Mouse (Mus musculus): ENCODE measurements around the gene Akr1c13. TPM values are rescaled to one million over a fixed set of nuclear protein-coding genes. Genes with fewer than 3 reads are reported as not detected.
"Not testable (repeated sequence)": the region's sequence is repeated elsewhere in the genome, so short reads cannot be mapped to it uniquely, and the experiment has no call there.

Akr1c13 gene
- polyA plus RNA-seq (2016; fragmentation: Nextera tagmentation; extraction: Ambion mirVana): 0.93 and 1.1 TPM in 2 replicates

DNA sequence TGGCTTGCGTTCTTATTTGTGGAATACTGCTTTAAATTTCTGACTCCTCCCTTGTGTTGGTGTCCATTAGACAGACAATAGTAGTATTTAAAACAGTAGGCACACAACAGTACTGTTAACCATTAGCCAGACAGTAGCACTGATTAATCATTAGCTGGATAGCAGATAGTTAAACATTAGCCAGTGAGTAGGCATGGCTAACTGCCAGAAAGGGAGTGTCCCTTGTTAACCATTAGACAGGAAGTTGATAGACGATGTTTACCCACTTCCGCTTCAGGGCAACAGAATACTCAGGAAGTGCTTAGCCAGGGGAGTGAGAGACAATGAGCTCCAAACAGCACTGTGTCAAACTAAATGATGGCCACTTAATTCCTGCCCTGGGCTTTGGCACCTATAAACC, at the start of gene Akr1c13:
TSS of gene Akr1c13 (plus strand) at position 247 of the 400 bp plus-strand sequence.
- H3K36me3 ChIP-seq: no peaks in the 10 kb centered on the region
- no peak for ATAC-seq (ENCODE audit: insufficient number of reproducible peaks, insufficient read depth, low FRiP score, low TSS enrichment, low read depth)
- 61% methylated on average over 3 of the region's 3 CpGs for WGBS
- H3K27me3 ChIP-seq: no peaks in the 10 kb centered on the region
- H3K4me3 ChIP-seq (replicated peaks): no peak within 1 kb of the TSS
- no peak within 1 kb of the TSS for H3K4me2 ChIP-seq
- no peak within 1 kb of the TSS for H3K9ac ChIP-seq (replicated peaks)
- no peaks in the 10 kb centered on the region for H3K4me1 ChIP-seq (replicated peaks)
- H3K9me3 ChIP-seq: no peaks in the 10 kb centered on the region
- no peak within 1 kb of the TSS for H3K27ac ChIP-seq

DNA sequence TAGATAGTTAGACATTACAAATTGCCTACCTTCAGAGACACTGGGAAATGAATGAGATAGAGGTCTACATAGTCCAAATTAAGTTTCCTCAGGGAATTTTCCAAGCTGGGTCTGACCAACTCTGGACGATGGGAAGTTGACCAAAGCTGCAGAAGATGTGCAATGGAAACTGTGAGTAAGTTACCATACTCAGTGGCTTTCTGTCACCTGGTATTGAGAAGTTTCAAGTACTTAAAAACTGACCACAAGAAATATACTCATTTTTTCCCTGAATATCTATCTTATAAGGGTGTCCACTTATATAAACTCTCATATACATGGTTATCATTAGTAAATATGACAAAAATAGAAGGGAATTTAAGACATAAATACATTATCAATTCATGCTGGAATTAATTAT, 46.7 kb upstream of the Akr1c13 start:
- ATAC-seq (ENCODE audit: insufficient number of reproducible peaks, insufficient read depth, low FRiP score, low TSS enrichment, low read depth): no peak
- no peaks in the 10 kb centered on the region for H3K36me3 ChIP-seq
- no peaks in the 10 kb centered on the region for H3K27me3 ChIP-seq
- no peak overlapping the region for H3K4me2 ChIP-seq
- H3K4me1 ChIP-seq (replicated peaks): no peaks in the 10 kb centered on the region
- WGBS: 74% methylated on average over 1 of the region's 1 CpGs
- no peak overlapping the region for H3K27ac ChIP-seq
- H3K9me3 ChIP-seq: no peaks in the 10 kb centered on the region
- no peak overlapping the region for H3K9ac ChIP-seq (replicated peaks)
- H3K4me3 ChIP-seq (replicated peaks): no peak overlapping the region

DNA sequence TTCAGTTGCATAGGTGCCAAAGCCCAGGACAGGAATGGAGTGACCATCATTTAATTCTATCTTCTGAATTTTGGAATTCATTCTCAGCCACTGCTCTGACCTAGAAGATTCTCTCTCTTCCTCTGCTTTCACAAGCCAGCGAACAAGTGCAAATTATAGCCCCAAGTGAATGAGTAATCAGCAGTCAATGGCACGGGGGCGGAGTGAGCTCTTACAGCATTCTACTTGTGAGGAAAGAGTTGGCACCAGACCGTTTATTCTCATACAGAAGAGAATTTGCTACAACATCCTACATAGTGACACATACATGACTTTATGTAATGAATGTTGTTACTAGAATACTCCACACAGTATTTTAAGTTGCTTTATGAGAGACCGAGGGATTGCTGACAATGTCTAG, 40.4 kb upstream of the Akr1c13 start, which contains the start of gene Akr1c18:
TSS of gene Akr1c18 (minus strand) at position 137 of the 400 bp plus-strand sequence.
- no peaks in the 10 kb centered on the region for H3K36me3 ChIP-seq
- 74% methylated on average over 5 of the region's 5 CpGs for WGBS
- H3K9ac ChIP-seq (replicated peaks): no peak within 1 kb of the TSS
- no peak within 1 kb of the TSS for H3K4me2 ChIP-seq
- ATAC-seq (ENCODE audit: insufficient number of reproducible peaks, insufficient read depth, low FRiP score, low TSS enrichment, low read depth): no peak
- no peaks in the 10 kb centered on the region for H3K9me3 ChIP-seq
- no peaks in the 10 kb centered on the region for H3K27me3 ChIP-seq
- no peak within 1 kb of the TSS for H3K4me3 ChIP-seq (replicated peaks)
- H3K27ac ChIP-seq: no peak within 1 kb of the TSS
- H3K4me1 ChIP-seq (replicated peaks): no peaks in the 10 kb centered on the region

DNA sequence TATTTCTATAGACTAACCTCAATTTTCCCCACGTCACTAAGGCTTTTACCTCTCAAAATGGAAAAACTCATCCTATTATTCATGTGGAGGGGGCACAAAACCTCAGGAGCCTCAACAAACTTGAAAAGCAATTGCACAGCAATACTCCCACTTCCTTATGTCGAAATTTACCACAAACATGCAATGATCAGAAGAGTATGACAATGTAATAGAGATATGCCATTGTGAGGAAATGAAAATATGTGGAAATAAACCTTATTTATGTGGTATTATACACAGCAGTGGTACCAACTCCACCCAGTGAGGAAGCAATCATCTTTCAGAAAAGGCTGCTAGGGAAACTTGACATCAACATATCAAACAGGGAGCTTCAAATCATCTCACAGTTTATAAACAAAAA, 38.0 kb upstream of the Akr1c13 start:
- no peak overlapping the region for H3K27ac ChIP-seq
- H3K4me3 ChIP-seq (replicated peaks): no peak overlapping the region
- H3K36me3 ChIP-seq: no peaks in the 10 kb centered on the region
- H3K27me3 ChIP-seq: no peaks in the 10 kb centered on the region
- 66% methylated on average over 2 of the region's 2 CpGs for WGBS
- H3K4me1 ChIP-seq (replicated peaks): no peaks in the 10 kb centered on the region
- H3K4me2 ChIP-seq: no peak overlapping the region
- ATAC-seq (ENCODE audit: insufficient number of reproducible peaks, insufficient read depth, low FRiP score, low TSS enrichment, low read depth): no peak
- no peak overlapping the region for H3K9ac ChIP-seq (replicated peaks)
- no peaks in the 10 kb centered on the region for H3K9me3 ChIP-seq

DNA sequence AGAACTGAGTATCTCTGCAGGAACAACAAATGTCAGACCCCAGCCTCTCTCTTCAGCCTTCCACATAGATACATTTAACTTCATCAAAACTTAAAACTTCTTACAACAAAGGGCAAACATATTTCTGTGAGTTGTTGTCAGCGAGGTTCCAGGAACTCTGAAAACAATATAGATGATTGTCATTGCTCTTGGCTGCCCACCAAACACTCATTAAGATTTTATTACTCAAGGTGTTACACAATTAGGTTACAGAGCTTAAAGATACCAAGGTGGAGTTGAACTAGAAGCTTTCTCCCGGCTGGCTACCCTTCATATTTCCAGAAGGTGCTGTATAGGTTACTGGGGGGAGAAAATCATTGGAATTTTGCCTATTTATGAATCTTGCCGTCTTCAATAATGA, 37.4 kb upstream of the Akr1c13 start:
- Histone ChIP-seq H3K27ac (no peak overlapping the region), H3K4me1 (replicated peaks) (no peaks in the 10 kb centered on the region), H3K36me3 (no peaks in the 10 kb centered on the region), H3K9me3 (no peaks in the 10 kb centered on the region), H3K27me3 (no peaks in the 10 kb centered on the region), H3K4me2 (no peak overlapping the region), H3K9ac (replicated peaks) (no peak overlapping the region), H3K4me3 (replicated peaks) (no peak overlapping the region)
- WGBS: 58% methylated on average over 3 of the region's 3 CpGs
- no peak for ATAC-seq (ENCODE audit: insufficient number of reproducible peaks, insufficient read depth, low FRiP score, low TSS enrichment, low read depth)

DNA sequence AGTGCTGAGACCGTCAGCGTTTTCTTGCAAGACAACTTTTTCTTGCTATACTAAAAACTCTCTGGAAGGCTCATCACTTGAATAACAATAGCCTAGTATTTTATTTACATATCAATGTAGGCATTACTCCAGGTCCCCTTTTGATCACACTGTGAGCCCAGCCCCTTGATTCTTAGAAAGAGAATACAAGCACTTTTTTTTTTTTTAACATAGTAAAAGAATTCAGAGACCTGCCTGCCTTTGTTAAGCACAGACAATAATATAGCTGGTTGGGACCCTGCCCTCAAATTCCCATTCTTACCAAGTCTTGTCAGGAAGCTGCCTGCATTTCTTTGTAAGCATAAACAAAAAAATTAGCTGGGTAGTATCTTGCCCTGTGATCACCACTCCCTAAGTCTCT, 35.7 kb upstream of the Akr1c13 start:
- Histone ChIP-seq H3K4me2 (no peak overlapping the region), H3K9me3 (no peaks in the 10 kb centered on the region), H3K36me3 (no peaks in the 10 kb centered on the region), H3K4me1 (replicated peaks) (no peaks in the 10 kb centered on the region), H3K27ac (no peak overlapping the region), H3K4me3 (replicated peaks) (no peak overlapping the region), H3K27me3 (no peaks in the 10 kb centered on the region), H3K9ac (replicated peaks) (no peak overlapping the region)
- ATAC-seq (ENCODE audit: insufficient number of reproducible peaks, insufficient read depth, low FRiP score, low TSS enrichment, low read depth): no peak
- WGBS: 66% methylated on average over 2 of the region's 2 CpGs

DNA sequence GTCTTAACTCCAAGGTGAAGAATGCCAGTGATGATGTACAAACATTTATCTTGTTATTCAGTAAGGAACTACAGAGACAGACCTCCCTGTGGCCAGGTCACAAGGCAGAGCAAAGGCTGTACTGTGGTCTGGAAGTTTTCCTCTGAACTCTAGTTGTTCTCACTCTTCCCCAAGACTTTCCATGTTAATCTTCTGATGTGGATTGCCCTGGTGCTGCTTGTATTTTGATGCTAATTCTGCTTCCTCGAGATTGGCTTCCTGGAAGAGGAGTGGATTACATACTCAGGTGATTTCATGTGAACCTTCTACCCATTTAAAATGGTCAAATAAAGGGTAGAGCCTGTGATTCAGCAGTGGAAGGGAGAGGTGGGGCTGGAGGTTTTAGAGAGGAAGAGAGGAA, 22.9 kb upstream of the Akr1c13 start:
- H3K4me1 ChIP-seq (replicated peaks): no peaks in the 10 kb centered on the region
- no peak overlapping the region for H3K9ac ChIP-seq (replicated peaks)
- no peak overlapping the region for H3K4me2 ChIP-seq
- H3K36me3 ChIP-seq: no peaks in the 10 kb centered on the region
- no peak overlapping the region for H3K27ac ChIP-seq
- WGBS: 50% methylated on average over 1 of the region's 1 CpGs
- no peak overlapping the region for H3K4me3 ChIP-seq (replicated peaks)
- H3K9me3 ChIP-seq: no peaks in the 10 kb centered on the region
- H3K27me3 ChIP-seq: no peaks in the 10 kb centered on the region
- ATAC-seq (ENCODE audit: insufficient number of reproducible peaks, insufficient read depth, low FRiP score, low TSS enrichment, low read depth): no peak

DNA sequence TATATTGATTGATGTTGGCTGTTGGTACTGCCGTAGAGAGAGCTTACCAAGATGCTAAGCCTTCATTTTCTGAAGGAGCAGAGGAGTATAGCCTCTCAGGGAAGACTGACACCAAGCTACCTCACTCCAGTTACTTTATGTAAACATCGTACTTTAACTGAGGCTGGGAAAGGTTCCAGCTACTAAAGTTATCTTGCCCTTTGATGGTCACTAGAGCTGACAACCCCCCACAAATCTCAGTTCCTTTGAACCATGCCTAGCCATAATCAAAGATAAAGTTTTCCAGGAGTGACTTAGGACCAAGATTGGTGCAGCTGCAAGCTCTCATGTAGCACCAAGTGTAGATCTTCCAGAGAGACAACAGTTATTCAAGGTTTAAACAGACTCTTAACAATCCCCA, 18.0 kb upstream of the Akr1c13 start:
- no peaks in the 10 kb centered on the region for H3K36me3 ChIP-seq
- H3K27me3 ChIP-seq: no peaks in the 10 kb centered on the region
- ATAC-seq (ENCODE audit: insufficient number of reproducible peaks, insufficient read depth, low FRiP score, low TSS enrichment, low read depth): no peak
- no peak overlapping the region for H3K4me2 ChIP-seq
- no peak overlapping the region for H3K27ac ChIP-seq
- H3K4me1 ChIP-seq (replicated peaks): no peaks in the 10 kb centered on the region
- no peak overlapping the region for H3K9ac ChIP-seq (replicated peaks)
- WGBS: 35% methylated on average over 2 of the region's 2 CpGs
- H3K4me3 ChIP-seq (replicated peaks): no peak overlapping the region
- no peaks in the 10 kb centered on the region for H3K9me3 ChIP-seq

DNA sequence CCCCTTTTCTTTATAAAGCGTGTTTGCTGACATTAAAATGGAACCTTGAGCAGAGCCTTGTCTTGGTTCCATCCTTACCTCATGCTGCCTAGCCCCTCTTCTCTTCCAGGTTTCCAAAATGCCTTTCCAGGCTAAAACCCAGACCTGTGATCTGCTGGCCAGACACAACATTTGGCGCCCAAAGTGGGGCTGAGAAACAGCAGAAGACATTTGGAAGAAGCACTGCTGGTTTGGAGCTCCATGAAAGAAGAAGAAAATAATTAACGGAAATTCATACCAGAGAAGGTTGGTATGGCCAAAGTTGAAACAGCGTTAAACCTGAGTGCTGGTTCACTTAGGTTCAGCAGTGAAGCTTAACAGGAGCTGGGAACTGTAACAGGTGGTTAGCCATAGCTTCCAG, 9.6 kb upstream of the Akr1c13 start:
- H3K4me1 ChIP-seq (replicated peaks); H3K4me2 ChIP-seq; H3K27me3 ChIP-seq; ATAC-seq (ENCODE audit: insufficient number of reproducible peaks, insufficient read depth, low FRiP score, low TSS enrichment, low read depth); H3K36me3 ChIP-seq; H3K9ac ChIP-seq (replicated peaks); H3K27ac ChIP-seq; H3K4me3 ChIP-seq (replicated peaks): not testable (repeated sequence)
- H3K9me3 ChIP-seq: peaks cover 12% of the 10 kb centered on the region; the same call in 1 of the 2 replicates
- 91% methylated on average over 4 of the region's 4 CpGs for whole genome bisulfite sequencing

DNA sequence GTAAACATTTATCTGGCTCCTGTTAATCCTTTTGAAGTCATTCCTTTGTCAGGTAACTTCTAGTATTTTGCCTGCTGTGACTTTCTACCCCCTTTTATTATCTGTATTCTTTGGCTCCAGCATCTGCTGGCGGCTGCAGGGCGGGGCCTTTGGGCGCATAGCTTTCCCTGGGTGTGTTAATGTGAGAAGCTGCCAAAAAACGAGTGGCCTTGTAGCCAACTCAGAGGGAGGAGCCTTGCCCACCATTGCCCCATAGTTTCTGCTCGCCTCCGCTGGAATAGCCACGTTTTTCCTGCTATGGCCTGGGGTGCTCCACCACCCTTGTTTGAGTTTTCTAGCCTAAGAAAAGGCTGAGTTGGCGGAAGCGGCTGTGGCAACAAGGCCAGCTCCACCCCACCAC, 7.8 kb upstream of the Akr1c13 start:
- no peak for ATAC-seq (ENCODE audit: insufficient number of reproducible peaks, insufficient read depth, low FRiP score, low TSS enrichment, low read depth)
- Histone ChIP-seq H3K27ac (no peak overlapping the region), H3K4me2 (no peak overlapping the region), H3K27me3 (no peaks in the 10 kb centered on the region), H3K4me1 (replicated peaks) (no peaks in the 10 kb centered on the region), H3K9ac (replicated peaks) (no peak overlapping the region), H3K4me3 (replicated peaks) (no peak overlapping the region), H3K36me3 (no peaks in the 10 kb centered on the region), H3K9me3 (peaks cover 12% of the 10 kb centered on the region; the same call in 1 of the 2 replicates)
- WGBS: 70% methylated on average over 9 of the region's 9 CpGs

DNA sequence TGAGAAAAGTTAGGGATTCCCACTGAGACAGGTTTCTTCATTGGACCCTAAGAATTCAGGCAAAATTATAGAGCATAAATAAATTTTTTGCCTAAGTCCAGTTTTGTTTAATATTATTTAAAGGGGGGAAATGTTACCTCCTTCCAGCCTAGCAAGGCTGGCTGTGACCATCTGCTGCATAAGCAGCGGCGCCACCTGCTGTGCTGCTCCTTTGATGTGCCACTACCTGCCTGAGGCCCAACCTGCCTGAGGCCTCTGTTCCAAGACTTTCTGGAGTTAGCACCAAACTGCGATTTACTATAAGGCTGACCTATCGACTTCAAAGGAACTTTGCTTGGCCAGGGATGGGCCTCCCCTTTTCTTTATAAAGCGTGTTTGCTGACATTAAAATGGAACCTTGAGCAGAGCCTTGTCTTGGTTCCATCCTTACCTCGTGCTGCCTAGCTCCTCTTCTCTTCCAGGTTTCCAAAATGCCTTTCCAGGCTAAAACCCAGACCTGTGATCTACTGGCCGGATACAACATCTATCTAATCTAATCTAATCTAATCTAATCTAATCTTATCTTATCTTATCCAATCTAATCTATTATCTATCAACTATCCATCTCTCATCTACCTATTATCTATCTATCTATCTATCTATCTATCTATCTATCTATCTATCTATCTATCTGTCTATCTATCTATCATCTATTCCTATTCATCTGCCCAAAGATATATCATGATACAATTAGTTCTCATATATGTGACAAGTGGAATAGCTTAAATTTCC, 4.1 kb upstream of the Akr1c13 start:
- ATAC-seq (ENCODE audit: insufficient number of reproducible peaks, insufficient read depth, low FRiP score, low TSS enrichment, low read depth); H3K27me3 ChIP-seq; H3K9me3 ChIP-seq; H3K9ac ChIP-seq (replicated peaks); H3K36me3 ChIP-seq; H3K27ac ChIP-seq; H3K4me1 ChIP-seq (replicated peaks); H3K4me3 ChIP-seq (replicated peaks); H3K4me2 ChIP-seq: not testable (repeated sequence)
- 54% methylated on average over 7 of the region's 7 CpGs for WGBS

DNA sequence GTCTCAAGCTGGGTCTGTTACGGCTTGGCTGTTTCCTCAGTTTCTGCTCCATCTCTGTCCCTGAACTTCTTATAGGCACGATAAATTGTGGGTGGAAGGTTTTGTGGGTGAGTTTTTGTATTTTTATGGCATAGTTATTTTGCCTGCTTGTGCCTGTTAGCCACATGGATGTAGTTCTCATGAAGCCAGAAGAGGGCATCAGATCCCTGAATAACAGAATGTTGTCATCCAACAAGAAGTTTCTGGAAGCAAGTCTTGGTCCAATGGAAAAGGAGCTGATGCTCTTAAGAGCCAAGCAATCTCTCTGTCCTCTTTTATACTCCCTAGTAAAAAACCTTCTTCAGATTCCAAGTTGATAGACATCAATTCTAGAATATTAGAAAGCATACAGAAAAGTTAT, 2.8 kb upstream of the Akr1c13 start:
- Histone ChIP-seq H3K27ac (no peak overlapping the region), H3K4me1 (replicated peaks) (no peaks in the 10 kb centered on the region), H3K36me3 (no peaks in the 10 kb centered on the region), H3K9me3 (no peaks in the 10 kb centered on the region), H3K4me2 (no peak overlapping the region), H3K27me3 (no peaks in the 10 kb centered on the region), H3K9ac (replicated peaks) (no peak overlapping the region), H3K4me3 (replicated peaks) (no peak overlapping the region)
- no peak for ATAC-seq (ENCODE audit: insufficient number of reproducible peaks, insufficient read depth, low FRiP score, low TSS enrichment, low read depth)
- 80% methylated on average over 2 of the region's 2 CpGs for WGBS

Measured in limb, embryonic 12.5 days (tissue).